Mouse (Mus musculus): Measurements from ENCODE around the gene Ric3.
A peak's percentile ranks its signal among the peaks of the same experiment; 100 is the strongest.

- no peak for TF ChIP-seq POLR2A (IDR thresholded peaks at IDR 0.05; ENCODE audit: borderline replicate concordance, low read depth, low read length)
- TF ChIP-seq CTCF (IDR thresholded peaks at IDR 0.05; ENCODE audit: low read depth, low read length): peak; percentile 52; the same call in 1 of the 2 replicates
Observed at GRCm38 (mm10) chr7:109021428-109021827, 61.7 kb downstream of the Ric3 start.

All from bone marrow macrophage, adult 2 months (primary cell).